Mouse (Mus musculus) adrenal gland, adult (tissue): ENCODE measurements at regions not wholly inside any gene's neighbourhood (a gene's known extent, or its start where the extent isn't known, plus 50 kb on each side); places are given as distances from the start of the nearest gene placed in this dataset.

Experiments used
- DNase-seq, 2 experiments: peaks; one replicate each; pipeline ENCODE4 v3.0.0; 2022 to 2023; ENCODE audit warnings: low spot score in 1 of 2; ENCODE audit not compliant: inconsistent age in 2 of 2

- DNase-seq, result no peak
Observed at GRCm38 (mm10) chr10:72549564-72549963, 105.1 kb upstream of the Zwint start.

DNA sequence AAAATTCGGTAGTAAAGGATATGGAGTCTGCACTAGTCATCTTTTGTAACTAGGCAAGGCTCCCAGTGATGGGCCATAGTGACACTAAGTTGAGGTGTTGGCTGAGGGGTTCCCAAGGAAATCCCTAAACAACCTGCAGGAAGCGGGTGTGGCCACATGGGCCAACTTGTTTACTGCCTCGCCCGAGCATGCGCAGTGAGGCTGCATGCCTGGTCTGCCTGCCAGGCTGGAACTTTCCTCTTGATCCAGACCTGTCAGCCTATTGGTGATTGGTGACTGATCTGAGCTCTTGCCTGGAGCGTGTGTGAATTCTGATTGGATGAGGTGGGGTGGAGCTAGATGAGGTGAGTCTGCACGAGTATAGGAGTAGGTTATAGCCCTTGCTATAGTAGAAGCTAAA is 103.1 kb upstream of the Zwint start:
- no peak for DNase-seq

- DNase-seq, result peak; percentile 6 to 23
Observed at GRCm38 (mm10) chr10:72573991-72574652, 80.5 kb upstream of the Zwint start.

DNA sequence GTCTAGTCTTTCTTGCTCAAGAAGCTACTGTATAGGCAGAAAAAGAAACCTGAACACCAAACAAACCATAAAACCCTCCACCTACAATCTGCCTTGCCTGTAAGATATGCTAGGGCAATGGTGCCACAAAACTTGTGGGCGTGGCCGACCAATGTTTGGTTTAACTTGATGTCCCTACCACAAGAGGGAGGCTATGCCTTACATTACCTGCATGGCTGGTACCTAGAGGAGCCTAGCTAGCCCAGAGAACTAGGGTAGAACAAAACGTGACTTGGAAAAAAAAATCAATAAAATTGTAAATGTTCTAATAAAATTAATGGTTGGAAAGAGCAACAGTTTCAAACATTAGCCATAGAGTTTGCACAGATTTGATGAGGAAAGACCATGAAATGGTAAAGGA is 76.9 kb upstream of the Zwint start:
- no peak for DNase-seq

DNA sequence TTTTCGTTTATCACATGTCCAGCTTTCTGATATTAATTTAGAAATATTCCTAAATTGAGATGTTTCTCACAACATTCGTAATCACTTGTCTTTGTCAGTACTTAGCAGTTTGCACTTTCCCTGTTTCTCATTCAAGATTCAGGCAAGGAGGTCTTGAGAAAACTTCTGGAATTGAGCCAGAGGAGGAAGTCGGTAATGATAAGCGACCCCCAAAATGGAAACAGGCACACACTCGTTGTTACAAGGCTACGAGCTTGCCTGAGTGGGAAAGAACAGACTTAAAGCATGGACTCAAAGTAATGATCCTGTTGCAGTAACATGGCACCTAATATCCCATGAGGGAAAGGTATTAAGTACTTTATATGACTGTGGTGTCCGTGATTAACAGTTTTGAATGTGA is 76.1 kb upstream of the Zwint start:
- no peak for DNase-seq

- DNase-seq, result no peak
Observed at GRCm38 (mm10) chr10:72581311-72581710, 73.3 kb upstream of the Zwint start.

DNA sequence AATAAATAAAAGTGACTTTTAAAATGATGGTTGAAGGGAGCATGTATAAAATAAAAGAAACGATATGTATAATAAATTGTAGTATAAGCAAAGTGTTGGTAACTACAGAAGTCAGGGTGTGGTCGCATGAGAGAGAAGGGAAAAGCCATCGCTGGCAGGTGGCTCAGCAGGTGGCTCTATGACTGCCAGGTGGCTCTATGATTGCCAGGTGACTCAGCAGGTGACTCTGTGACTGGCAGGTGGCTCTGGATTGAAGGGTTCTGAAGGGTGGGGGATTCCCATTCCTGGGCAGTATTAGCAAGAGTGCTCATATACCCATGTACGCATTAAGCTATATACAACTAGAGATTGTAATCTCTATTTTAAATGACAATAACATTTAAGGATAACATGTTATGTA is 66.1 kb upstream of the Zwint start:
- DNase-seq, result no peak

DNA sequence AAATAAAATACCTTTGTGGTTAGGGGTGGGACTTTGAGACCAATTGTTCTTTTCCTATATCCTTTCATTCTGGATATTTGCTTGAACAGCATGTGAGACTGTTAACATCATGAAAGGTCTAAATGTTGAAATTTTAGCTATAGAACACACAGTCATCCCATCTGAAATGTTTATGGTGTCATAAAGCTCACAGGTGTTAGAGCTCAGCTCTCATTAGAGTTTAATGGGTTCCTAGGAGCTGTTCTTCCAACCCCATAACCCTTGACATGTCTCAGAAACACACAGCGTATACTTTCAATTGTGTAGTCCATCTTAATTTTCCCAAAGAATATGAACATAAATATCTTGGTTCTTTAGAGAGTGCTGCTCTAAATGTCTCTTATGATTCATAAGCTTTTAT is 61.6 kb upstream of the Zwint start:
- no peak for DNase-seq
